Mouse (Mus musculus) bone marrow, adult 2 months (tissue): ENCODE results near the gene Sorbs2.

ENCODE experiments used
- CTCF ChIP-seq: fragments of 200-500 bp; IDR thresholded peaks from 2 replicates; pipeline ENCODE4 v1.5.1; 2011; ENCODE audit warnings: low read length, control low read depth; ENCODE audit not compliant: control insufficient read depth, insufficient read depth
- POLR2A ChIP-seq: fragments of 200-500 bp; IDR thresholded peaks from 2 replicates; pipeline ENCODE4 v1.6.1; 2011; ENCODE audit warnings: low read depth, mild to moderate bottlenecking, control low read depth, low read length, borderline replicate concordance; ENCODE audit not compliant: control insufficient read depth

DNA sequence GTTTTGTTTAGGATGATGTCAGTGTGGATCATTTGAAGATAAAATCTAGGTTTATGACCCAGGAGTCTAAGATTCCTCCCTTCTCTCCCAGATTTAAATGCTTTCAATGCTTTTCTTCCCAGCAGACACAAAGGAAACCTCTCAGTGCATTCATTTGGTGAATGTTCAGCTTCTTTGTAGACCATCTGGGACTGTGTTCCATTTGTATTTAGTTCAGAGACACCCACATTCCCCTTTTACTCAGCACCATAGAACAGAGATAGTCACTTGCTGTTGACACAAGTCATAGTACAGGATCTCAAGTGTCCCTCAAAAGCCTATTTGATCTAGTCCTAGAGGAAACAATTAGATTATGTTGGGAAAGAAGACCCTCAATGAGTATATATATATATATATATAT lies 4.8 kb downstream of the Sorbs2 start:
- TF ChIP-seq CTCF (no peak), POLR2A (no peak)
